Mouse (Mus musculus) CD4-positive, CD25-positive, alpha-beta regulatory T cell (primary cell): ENCODE results near the gene Vmn1r100. TPM values are rescaled to one million over a fixed set of nuclear protein-coding genes. Genes with fewer than 3 reads are reported as not detected.

Source experiments
- polyA plus RNA-seq: library from polyadenylated mRNA; unstranded; fragments of 100-300 nt; shearing (Covaris generic); gene quantifications from one replicate; pipeline ENCODE4 v1.2.1, GENCODE M21; 2017

Vmn1r100 gene
- polyA plus RNA-seq, result not detected

GRCm38 (mm10) chr7:20417642-20418041, at the start of gene Vmn1r100:
Vmn1r100 (plus strand) TSS chr7:20417942.

DNA sequence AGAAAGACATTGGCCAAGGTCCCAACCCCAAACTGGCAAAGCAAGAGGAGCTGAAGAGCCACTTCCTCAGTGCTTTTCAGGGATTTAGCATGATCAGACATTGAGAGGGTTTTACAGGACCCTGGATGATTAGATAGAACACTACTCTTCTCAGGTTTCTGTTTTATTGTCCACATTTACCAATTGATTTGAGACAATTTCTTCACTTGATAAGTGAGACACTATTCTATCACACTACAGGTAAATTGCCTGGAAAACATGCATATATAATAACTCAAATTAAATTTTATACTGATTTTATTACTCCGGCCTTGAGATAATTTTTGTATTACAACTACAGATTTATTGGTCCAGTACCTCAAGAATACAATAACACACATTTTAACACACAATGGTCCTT, 42.4 kb upstream of the Vmn1r100 start, which contains the start of gene Gm5728:
Gm5728 (minus strand) TSS at position 101 of the 400 bp plus-strand sequence.

GRCm38 (mm10) chr7:20442493-20442892, 24.8 kb downstream of the Vmn1r100 start, which contains the start of gene Vmn1r101:
Vmn1r101 (minus strand) TSS chr7:20442593.

Other genes starting within 250 kb of the Vmn1r100 start
- gene Vmn1r94, start 249.6 kb upstream of the Vmn1r100 start, polyA plus RNA-seq, result not detected
- gene Vmn1r95, start 224.2 kb upstream of the Vmn1r100 start, polyA plus RNA-seq, result not detected
- not detected for gene Gm6164, start 212.3 kb upstream of the Vmn1r100 start, polyA plus RNA-seq
- gene Gm4498, start 184.1 kb upstream of the Vmn1r100 start, polyA plus RNA-seq, result not detected
- not detected for gene Gm5890, start 155.1 kb upstream of the Vmn1r100 start, polyA plus RNA-seq
- not detected for gene Gm4133, start 83.9 kb upstream of the Vmn1r100 start, polyA plus RNA-seq
- gene Gm5728, start 42.5 kb upstream of the Vmn1r100 start, polyA plus RNA-seq, result not detected
- gene Vmn1r101, start 24.7 kb downstream of the Vmn1r100 start, polyA plus RNA-seq, result not detected
- 0.19 TPM for gene Gm10670, start 57.0 kb downstream of the Vmn1r100 start, polyA plus RNA-seq
- not detected for gene Vmn1r103, start 92.6 kb downstream of the Vmn1r100 start, polyA plus RNA-seq
- 0.26 TPM for gene Vmn1r104, start 115.9 kb downstream of the Vmn1r100 start, polyA plus RNA-seq
- gene Gm5726, start 127.8 kb downstream of the Vmn1r100 start, polyA plus RNA-seq, result not detected
- not detected for gene Gm4141, start 158.3 kb downstream of the Vmn1r100 start, polyA plus RNA-seq
- not detected for gene Gm4513, start 181.1 kb downstream of the Vmn1r100 start, polyA plus RNA-seq